Mouse (Mus musculus): Measurements from ENCODE around the gene Erc1.
A peak's percentile ranks its signal among the peaks of the same experiment; 100 is the strongest.

The Erc1 gene

DNA sequence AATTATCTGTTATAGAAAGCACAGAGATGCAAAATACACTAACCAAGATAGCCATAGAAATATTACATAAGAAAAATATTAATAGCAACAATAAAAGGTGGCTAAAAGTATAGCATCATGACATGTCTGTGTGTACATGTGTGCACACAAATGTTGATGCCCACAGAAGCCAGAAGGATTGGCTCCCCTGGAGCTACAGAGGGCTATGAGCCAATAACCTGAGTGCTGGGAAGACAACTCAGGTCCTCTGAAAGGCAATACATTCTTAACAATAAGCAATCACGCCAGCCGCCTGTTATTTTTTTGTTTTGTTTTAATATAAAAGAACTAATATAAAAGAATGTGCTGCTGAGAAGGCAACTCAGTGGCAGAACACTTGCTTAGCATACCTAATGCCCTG, 44.7 kb downstream of the Erc1 start:
- peak; percentile 45 for DNase-seq

DNA sequence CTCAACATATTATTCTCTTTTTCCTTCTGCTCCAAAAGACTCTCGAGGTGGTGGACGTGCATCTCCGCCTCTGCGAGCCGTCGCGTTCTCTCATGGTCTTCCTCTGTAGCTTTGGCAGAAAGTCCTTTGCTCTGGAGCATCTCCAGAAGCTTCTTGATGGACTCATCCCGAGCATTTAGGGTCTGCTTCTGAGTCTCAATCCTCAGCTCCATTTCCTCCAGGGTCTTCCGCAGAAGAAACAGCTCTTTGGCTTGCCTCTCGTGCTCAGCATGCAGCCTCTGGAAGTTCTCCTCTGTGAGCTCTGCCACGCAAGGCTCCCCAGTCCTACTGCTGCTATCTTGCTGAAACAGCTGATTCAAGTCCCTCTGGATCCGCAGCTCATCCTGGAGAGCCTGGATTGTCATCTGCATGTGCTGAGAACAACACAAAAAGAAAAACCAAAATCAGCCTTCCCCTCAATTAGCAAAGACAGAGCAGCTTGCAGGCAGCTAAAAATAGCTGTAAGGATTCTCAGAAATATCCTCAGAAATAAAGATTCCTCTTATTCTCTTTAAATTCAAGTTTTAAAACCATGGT, 51.0 kb downstream of the Erc1 start:
- DNase-seq = peak; percentile 38

DNA sequence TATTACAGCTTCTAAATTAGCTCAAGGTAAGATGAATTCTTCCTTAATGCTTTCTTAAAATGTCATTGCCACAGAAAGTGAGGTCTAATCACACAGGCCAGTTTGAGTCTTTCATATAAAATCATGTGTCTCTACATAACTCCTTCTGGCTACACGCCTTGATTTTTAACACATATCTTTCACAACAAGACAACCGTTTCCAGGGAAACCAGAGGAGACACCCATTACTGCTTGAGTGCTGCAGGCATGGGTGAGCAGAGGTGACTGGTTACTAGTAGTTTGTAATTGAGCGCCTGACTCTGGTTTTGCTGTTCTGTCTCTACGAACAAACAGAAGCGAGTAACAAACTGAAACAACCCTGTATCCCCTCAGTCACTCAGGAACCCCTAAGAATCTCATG, 51.7 kb downstream of the Erc1 start:
- no peak for DNase-seq

DNA sequence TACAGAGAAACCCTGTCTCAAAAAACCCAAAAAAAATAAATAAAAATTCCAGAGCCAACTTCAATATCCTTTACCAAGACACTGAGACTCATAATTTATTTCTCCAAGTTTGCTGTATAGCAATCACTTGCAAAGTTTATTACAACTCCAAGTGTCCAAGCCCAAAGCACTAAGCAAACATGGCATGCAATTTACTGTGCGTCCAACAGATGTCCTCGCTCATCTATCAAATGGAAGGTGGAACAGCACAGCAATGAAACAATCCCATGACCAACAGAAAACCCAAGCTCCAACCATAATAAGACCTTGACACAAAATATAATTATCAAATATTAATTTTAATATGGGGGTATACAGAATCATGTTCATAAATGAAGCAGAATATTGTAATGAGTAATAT, 55.4 kb downstream of the Erc1 start:
- DNase-seq = peak; percentile 55

DNA sequence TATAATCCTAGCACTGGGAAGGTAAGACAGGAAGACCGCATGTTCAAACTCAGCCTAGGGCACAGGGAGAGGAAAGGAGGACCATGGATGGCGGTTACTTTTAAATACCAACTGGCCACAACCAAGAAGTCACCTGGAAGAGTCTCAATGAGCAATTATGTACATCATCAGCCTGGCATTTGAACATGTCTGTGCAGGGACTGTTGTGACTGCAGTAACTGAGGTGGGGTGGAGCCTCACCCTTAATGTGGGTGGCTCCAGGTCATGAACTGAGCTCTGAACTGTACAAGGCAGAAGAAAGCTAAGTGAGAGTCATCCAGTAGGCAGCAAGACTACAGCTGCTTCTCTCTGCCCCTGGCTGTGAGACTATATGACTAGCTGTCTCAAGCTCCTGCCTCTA, 65.6 kb downstream of the Erc1 start:
- no peak for DNase-seq

DNA sequence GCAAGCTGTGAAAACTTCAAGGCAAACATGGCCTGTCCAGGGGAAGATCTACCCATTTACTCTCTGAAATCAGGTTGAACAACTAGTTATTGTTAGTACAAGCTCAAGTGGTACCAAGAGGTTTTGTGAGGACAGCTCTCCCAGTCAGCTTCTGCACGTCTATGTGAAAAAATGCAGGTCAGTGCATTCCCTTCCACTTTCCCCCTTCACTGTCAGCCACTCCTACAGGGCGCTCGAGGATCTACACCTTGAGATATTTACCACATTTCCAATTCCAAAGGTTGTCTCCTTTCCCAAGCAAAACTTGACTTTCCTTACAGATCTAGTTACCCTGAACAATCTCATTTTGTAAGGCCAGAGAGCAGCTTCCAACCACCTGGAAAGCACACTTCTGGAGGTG, 66.9 kb downstream of the Erc1 start:
- no peak for DNase-seq

DNA sequence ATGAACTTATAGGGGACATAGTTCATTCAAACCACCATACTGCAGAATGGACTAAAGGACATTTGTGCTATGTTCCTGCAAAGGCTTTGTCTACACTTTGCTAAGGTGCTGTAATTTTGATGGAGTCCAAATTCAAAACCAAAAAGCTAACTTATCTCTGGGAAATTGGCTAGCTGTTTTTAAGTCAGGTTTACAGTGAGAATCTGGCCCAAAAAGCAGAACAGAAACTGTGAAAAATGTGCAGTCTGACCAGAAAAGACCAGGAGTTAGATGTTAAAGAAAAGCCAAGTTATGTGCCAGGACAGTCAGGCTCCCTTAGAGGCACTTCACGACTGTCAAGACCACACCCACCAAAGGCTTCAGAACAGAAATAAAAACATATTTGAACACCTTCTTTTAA, 79.2 kb downstream of the Erc1 start:
- no peak for DNase-seq

DNA sequence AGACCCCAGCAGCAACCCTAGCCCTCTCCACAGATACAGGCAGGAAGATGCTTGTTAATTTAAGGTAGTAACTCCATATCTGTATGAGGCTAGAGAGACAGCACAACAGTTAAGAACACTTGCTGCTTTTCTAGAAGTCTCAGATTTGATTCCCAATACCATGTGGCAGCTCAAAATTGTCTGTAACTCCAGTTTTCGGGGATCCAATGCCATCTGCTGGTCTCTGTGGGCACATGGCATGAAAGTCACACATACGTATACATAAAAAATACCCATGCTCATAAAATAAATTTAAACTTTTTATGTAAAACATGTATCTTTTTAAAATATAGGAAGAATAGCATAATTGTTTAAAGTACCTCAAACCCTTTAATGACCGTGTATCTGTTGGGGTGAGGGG, 83.6 kb downstream of the Erc1 start:
- DNase-seq = no peak

DNA sequence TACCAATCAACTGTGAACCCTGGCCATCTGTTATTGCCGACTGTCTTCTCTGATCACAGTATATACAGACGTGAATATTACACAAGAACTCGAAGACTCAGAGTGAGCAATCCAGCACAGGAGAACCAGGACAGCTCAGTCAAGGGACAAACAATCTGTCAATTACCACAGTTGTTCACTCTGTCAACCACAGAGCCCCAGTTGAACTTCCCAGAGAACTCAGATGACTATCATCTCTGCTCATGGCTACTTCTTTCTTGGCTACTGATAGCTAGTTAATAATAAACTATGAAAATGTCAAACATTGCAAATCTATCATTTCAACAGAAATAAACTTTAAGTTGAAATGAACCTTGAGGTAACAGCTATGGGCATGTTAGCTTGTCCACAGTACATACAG, 88.1 kb downstream of the Erc1 start:
- no peak for DNase-seq

DNA sequence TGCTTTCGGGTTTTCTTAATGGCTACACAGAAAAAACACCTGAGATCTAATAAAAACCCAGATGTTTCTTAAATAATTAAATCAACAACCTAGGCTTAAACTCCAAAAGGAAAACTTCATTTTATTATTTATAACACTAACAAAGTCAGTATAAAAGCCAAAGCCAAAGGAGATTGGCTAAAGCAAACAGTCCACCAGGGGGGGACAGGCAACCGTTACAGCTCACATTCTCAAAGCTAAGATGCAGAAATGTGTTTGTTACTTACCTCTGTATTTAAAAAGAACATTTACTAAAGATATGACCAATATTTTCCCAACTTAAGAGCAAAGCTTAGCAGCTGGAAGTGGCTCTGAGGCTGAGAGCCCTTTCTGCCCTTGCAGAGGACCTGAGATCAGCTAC, 89.5 kb downstream of the Erc1 start:
- no peak for DNase-seq

DNA sequence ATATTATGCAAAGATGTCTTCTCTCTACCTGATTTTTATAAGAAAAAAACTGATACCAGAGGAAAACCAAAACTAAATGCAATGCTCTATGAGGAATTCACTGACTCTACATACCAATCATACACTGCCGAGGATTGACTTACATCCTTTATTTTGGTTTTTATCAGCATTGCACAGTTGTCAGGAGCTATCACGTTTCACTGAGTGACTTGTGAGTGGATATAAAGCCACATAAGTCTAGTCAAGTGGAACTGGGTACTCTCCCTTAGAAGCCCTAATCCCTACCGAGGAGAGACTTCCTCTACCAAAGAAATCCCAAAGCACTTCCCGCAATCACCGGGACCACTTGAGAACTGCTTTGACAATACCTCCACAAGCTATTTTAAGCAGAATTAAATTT, 90.2 kb downstream of the Erc1 start:
- DNase-seq = no peak

DNA sequence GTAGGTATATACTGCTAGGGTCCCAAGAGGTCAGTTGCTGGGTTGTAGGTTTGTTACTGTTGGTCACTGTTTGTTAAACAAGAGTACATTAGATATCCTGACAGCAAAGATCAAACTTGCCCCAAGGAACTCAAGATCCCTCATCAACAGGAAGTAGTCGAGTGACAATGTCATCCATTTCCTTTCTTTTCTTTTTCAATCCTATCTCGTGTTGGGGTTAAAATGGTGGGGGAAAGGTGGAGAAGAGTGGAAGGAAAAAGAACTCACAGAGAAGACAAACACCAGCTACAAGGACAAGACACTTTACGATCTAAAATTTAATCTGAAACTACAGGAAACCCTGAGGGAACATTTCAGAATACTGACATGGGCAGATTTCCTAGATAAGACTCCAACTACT, 92.1 kb downstream of the Erc1 start:
- no peak for DNase-seq

DNA sequence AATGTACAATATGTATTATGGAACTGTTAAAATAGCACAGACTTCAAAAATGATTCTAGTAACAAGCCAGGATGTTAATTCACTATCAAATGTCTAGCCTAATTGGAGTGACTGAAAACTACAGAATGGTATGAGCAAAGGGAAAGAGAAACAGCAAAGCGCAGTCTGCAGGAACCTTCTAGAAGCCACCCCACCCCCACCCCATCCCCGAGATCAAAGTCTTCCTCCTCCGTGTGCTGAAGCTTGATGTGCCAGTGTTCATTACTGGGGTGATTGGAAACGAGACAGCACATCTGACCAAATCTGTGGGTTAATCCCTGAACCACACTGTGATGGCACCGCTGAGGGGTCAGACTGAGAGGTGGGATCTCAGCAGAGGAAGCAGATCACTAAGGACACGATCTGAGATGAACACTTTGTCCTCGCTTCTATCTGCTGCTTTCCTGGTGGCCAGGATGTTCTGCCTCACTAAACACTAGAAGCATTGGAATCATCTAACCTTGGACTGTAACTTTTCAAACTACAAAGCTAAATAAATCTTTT, 98.8 kb downstream of the Erc1 start:
- no peak for DNase-seq

DNA sequence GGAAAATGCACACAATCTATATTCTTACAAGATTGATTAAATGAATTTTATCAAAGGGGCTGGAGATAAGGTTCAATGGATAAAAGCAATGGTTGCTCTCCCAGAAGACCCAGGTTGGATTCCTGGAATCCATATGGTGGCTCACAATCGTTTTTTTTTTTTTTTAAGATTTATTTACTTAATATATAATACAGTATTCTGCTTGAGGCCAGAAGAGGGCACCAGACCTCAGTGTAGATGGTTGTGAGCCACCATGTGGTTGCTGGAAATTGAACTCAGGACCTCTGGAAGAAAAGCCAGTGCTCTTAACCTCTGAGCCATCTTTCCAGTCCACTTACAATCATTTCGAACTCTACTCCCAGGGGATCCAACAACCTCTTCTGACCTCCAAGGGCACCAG, 106.1 kb downstream of the Erc1 start:
- no peak for DNase-seq

DNA sequence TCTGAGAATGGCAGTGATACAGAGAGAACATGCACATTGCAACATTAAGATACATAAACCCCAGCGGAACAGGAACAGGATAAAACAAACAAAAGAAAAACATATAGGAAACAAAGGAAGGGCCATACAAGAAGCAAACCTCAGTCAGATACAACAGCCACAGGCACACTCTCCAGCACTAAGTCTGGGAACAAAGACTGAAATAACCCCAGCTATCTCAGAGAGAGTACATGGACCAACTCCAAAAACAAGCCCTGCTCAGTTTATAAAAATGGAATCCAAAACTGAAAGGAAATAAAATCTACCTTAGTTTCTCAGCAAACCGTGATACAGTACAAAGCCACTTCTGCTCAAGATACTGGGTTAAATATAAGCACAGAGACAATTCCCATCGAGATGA, 107.4 kb downstream of the Erc1 start:
- no peak for DNase-seq

DNA sequence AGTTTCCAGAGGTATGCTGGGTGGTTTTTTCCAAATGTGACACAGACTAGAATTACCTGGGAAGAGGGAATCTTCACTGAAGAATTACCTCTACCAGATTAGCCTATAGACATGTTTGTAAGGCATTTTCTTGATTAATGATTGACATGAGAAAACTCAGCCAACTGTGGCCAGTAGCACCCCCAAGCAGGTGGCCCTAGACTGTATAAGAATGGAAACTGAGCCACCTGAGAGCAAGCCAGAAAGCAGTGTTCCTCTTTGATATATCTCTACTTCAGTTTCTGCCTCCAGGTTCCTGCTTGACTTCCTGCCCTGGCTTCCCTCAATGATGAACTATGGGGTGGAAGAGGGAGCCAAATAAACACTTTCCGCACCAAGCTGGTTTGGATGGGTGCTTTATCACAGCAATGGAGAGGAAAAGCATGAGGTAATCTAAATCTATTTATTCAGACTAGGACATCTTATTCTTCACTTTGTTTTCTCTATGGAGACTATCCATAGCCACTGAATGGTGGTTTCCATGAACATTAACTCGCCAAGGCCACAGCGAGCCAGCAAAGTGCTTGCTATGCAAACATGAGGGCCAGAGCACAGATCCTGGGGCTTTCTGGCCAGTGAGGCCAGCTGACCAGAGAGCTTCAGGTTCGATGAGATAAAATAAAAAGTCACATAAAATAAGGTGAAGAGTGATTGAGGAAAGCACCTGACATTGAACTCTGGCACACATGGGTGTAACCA, 109.2 kb downstream of the Erc1 start:
- no peak for DNase-seq

DNA sequence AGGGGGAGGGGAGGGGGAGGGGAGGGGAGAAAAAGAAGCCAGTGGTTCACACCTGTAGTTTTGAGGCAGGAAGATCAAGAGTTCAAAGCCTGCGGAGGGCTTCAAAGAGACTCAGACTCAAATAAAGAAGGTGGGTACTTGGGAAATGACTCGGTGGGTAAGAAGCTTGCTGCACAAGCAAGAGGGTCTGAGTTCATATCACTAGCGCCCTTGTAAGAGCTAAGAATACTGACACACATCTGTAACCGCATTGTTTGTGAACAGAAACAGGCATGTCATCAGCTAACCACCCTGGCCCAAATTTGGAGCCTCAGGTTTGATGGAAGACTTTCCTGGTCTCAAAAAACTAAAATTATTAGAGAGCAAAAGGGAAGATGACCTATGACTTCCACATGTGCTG, 110.3 kb downstream of the Erc1 start:
- DNase-seq = no peak

DNA sequence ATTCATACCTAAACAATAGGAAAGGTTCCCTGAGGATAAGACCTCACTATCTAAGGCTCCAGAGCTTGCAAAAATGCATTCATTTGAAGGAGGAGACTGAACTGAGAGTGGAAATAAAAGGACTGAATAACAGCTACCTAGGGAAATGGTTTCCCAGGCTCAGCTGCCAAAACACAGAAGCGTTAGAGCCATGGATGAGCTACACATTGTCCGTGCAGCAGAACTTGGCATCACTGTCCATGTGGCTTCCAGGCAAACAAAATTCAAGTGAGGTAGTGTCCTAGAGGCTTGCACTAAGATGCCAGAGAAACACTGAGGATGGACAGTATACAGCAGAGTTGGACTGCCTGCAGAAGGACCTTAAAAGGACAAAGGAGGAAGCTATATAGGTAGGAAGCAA, 112.0 kb downstream of the Erc1 start:
- DNase-seq = peak; percentile 20

DNA sequence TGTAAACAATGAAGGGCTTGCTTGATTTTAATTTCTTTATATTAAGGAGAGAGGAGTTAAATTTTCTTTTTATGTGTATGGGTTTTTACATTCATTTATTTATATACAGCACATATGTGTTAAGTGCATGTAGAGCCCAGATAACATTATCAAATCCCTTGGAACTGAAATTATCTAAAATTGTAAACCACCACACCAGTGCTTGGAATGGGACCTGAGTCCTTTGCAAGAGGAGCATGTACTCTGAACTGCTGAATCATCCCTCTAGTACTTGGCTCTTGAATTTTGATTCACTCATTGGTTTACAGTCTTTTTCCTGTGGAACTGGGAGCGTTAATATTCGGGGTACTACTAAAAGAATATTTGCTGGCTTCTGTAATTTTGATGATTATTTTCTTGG, 116.8 kb downstream of the Erc1 start:
- no peak for DNase-seq

DNA sequence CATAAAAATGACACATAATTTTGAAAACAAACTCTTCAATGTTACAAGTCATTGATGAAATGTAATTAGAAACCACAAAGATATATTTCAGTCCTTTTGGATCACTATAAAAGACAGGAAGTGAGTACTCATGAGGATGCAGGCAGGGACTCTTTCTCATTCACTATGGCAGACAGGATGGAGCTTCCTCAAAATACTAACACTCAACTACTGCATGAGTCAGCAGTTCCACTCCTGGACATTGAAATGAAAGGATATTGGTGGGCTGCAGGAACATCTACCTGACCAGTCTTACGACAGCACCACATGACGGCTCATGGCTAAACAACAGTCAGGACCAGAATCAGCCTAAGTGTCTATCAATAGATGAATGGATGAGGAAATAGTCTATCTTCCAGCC, 132.7 kb downstream of the Erc1 start:
- DNase-seq = no peak

DNA sequence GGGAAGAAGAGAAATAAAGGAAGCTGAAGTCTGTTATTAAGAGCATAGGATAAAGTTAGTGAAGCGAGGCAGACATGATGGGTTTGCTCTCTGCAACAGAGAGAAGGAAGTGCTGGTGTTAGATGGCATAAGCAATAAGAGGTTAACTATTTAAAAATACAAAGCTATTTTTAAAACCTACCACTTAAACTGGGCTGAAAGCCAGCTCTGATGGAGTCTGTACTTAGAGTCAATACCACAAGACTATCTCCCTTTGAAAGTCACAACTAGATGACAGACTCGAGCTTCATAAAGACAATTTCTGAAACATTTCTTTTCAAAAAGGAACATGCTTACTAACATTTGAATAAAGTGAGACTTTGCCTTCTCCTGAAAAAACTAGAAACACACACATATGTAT, 134.0 kb downstream of the Erc1 start:
- no peak for DNase-seq

DNA sequence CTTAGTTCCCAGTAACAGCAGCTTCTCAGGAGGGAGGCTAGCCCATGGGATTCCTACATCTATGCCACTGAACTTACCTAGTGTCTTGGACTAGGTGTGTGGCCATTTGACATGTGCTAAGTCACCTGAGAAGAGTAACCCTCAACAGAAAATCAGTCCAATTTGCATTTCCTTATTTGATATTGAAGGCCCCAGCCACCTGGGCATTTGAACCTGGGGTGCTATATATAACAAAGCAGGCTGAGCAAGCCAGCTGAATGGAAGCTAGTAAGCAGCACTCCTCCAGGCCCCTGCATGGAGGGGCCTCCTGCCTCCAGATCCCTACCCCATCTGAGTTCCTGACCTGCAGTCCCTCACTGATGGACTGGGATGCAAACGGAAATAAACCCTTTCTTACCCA, 135.5 kb downstream of the Erc1 start:
- no peak for DNase-seq

DNA sequence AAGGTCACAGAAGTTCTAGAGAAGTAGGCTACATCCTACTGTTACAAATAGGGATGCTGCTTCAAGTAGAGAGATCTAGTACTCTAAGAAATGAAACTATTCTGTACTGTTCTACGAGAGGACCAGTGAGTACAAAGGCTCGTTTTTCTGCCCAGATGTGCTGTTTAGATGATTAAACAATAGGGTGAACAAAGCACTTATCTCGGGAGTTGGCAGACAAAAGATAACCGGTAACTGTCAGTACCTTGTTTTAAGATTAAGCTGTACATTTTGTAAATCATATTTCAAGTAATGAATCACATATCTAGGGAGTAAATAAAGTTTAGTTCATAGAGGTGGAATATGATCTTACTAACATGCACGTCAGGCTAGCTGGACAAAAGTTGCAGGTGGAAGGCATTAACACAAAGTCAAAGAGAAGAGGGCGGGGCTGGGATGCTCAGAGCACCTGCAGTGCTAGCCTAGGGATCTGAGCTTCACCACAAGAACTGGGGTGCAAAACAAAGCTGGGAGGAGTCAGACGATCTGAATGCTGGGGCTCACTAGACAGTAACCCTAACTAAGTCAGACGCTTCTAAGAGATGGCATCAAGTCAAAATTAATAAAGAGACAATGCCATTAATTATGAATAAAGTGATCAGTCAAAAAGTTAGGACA, 136.2 kb downstream of the Erc1 start:
- no peak for DNase-seq

DNA sequence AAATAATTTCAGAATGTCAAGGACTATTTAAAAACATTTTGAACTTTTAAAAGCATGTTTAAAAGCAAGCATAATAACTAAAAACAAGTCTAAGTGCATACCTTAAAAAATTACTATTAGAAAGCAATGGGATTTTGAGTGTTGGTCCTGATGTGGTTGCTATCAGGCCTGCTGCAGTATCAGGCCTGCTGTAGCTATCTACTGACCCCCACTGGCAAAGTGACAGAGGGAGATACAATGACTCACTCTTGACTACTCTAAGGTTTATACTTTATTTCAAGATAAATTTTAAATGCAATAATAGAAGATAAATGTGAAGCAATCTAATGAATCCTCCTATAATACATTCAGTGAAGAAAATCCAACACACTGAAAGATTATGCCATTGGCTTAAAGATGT, 138.4 kb downstream of the Erc1 start:
- no peak for DNase-seq
